Mouse (Mus musculus): ENCODE measurements around the gene Msmp. TPM values are rescaled to one million over a fixed set of nuclear protein-coding genes. Genes with fewer than 3 reads are reported as not detected.
"Not testable (repeated sequence)": the region's sequence is repeated elsewhere in the genome, so short reads cannot be mapped to it uniquely, and the experiment has no call there.

Gene Msmp
- polyA plus RNA-seq, 1 experiment = 0.23 TPM

- WGBS = 9% methylated on average over 13 of the region's 13 CpGs
- H3K4me3 ChIP-seq (ENCODE audit: extremely low read depth, insufficient read depth, insufficient read length) = peak overlapping the region; percentile 32; the same call in 1 of the 2 replicates
- H3K36me3 ChIP-seq (ENCODE audit: control insufficient read depth, insufficient read depth, low read length) = peaks cover 26% of the 10 kb centered on the region
- TF ChIP-seq POLR2A (IDR thresholded peaks at IDR 0.05; ENCODE audit: low read depth, low read length) (no peak), CTCF (IDR thresholded peaks at IDR 0.05; ENCODE audit: extremely low read depth, insufficient read depth, insufficient read length, insufficient replicate concordance) (no peak)
- peak; percentile 23 to 71 for DNase-seq (ENCODE audit: low read depth in 1 of 2, low spot score in 2 of 2)
- H3K27me3 ChIP-seq (ENCODE audit: control insufficient read depth, insufficient read depth, low read length) = no peaks in the 10 kb centered on the region
- H3K4me1 ChIP-seq (ENCODE audit: control insufficient read depth, insufficient read depth, insufficient read length) = peaks cover 25% of the 10 kb centered on the region; the same call in 1 of the 2 replicates
- peak overlapping the region; percentile 77 for H3K27ac ChIP-seq (ENCODE audit: insufficient read depth, low read length)
These were observed 25.5 kb downstream of the Msmp start for GRCm38 (mm10) chr4:43558631-43559356.

GRCm38 (mm10) chr4:43558028-43558630 lies 26.2 kb downstream of the Msmp start:
- H3K27ac ChIP-seq (ENCODE audit: insufficient read depth, low read length) = peak overlapping the region; percentile 77
- H3K27me3 ChIP-seq (ENCODE audit: control insufficient read depth, insufficient read depth, low read length) = no peaks in the 10 kb centered on the region
- no peak for DNase-seq (ENCODE audit: low read depth in 1 of 2, low spot score in 2 of 2)
- H3K36me3 ChIP-seq (ENCODE audit: control insufficient read depth, insufficient read depth, low read length) = peaks cover 32% of the 10 kb centered on the region
- WGBS = 18% methylated on average over 5 of the region's 5 CpGs
- H3K4me1 ChIP-seq (ENCODE audit: control insufficient read depth, insufficient read depth, insufficient read length) = peaks cover 22% of the 10 kb centered on the region; the same call in 1 of the 2 replicates
- H3K4me3 ChIP-seq (ENCODE audit: extremely low read depth, insufficient read depth, insufficient read length) = peak overlapping the region; percentile 7; the same call in 1 of the 2 replicates
- no peak for TF ChIP-seq CTCF (IDR thresholded peaks at IDR 0.05; ENCODE audit: extremely low read depth, insufficient read depth, insufficient read length, insufficient replicate concordance)
- no peak for TF ChIP-seq POLR2A (IDR thresholded peaks at IDR 0.05; ENCODE audit: low read depth, low read length)

GRCm38 (mm10) chr4:43555926-43556325 lies 28.4 kb downstream of the Msmp start:
- 79% methylated on average over 7 of the region's 7 CpGs for WGBS
- TF ChIP-seq CTCF (IDR thresholded peaks at IDR 0.05; ENCODE audit: extremely low read depth, insufficient read depth, insufficient read length, insufficient replicate concordance) = no peak
- no peak for TF ChIP-seq POLR2A (IDR thresholded peaks at IDR 0.05; ENCODE audit: low read depth, low read length)
- Histone ChIP-seq H3K27ac (ENCODE audit: insufficient read depth, low read length) (no peak overlapping the region), H3K36me3 (ENCODE audit: control insufficient read depth, insufficient read depth, low read length) (peaks cover 48% of the 10 kb centered on the region), H3K4me3 (ENCODE audit: extremely low read depth, insufficient read depth, insufficient read length) (no peak overlapping the region), H3K27me3 (ENCODE audit: control insufficient read depth, insufficient read depth, low read length) (no peaks in the 10 kb centered on the region), H3K4me1 (ENCODE audit: control insufficient read depth, insufficient read depth, insufficient read length) (peaks cover 21% of the 10 kb centered on the region; the same call in 1 of the 2 replicates)
- DNase-seq (ENCODE audit: low read depth in 1 of 2, low spot score in 2 of 2) = no peak

- DNase-seq (ENCODE audit: low read depth in 1 of 2, low spot score in 2 of 2) = no peak
- peaks cover 14% of the 10 kb centered on the region; the same call in 1 of the 2 replicates for H3K4me1 ChIP-seq (ENCODE audit: control insufficient read depth, insufficient read depth, insufficient read length)
- TF ChIP-seq CTCF (IDR thresholded peaks at IDR 0.05; ENCODE audit: extremely low read depth, insufficient read depth, insufficient read length, insufficient replicate concordance) (no peak), POLR2A (IDR thresholded peaks at IDR 0.05; ENCODE audit: low read depth, low read length) (no peak)
These were observed 30.4 kb downstream of the Msmp start for GRCm38 (mm10) chr4:43553891-43554290.

GRCm38 (mm10) chr4:43552437-43552836 lies 31.9 kb downstream of the Msmp start:
- no peak overlapping the region for H3K27ac ChIP-seq (ENCODE audit: insufficient read depth, low read length)
- TF ChIP-seq POLR2A (IDR thresholded peaks at IDR 0.05; ENCODE audit: low read depth, low read length) (no peak), CTCF (IDR thresholded peaks at IDR 0.05; ENCODE audit: extremely low read depth, insufficient read depth, insufficient read length, insufficient replicate concordance) (no peak)
- 98% methylated on average over 5 of the region's 5 CpGs for WGBS

More at GRCm38 (mm10) chr4:43553891-43554290, 30.4 kb downstream of the Msmp start:
- no peak overlapping the region for H3K27ac ChIP-seq (ENCODE audit: insufficient read depth, low read length)
- peaks cover 67% of the 10 kb centered on the region for H3K36me3 ChIP-seq (ENCODE audit: control insufficient read depth, insufficient read depth, low read length)
- no peaks in the 10 kb centered on the region for H3K27me3 ChIP-seq (ENCODE audit: control insufficient read depth, insufficient read depth, low read length)
- no peak overlapping the region for H3K4me3 ChIP-seq (ENCODE audit: extremely low read depth, insufficient read depth, insufficient read length)

DNA sequence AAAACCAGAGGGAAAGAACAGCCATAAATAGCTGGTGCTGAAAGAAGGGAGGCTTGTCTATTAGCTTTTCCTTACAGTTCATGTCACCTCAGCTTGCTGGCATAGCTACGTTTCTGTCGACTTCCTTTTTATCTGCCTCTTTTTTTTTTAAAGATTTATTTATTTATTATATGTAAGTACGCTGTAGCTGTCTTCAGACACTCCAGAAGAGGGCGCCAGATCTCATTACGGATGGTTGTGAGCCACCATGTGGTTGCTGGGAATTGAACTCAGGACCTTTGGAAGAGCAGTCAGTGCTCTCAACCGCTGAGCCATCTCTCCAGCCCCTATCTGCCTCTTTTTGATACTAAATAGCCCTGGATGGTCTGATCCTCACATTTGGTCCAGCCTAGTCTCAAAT lies 32.4 kb downstream of the Msmp start:
- peaks cover 85% of the 10 kb centered on the region for H3K36me3 ChIP-seq (ENCODE audit: control insufficient read depth, insufficient read depth, low read length)
- WGBS = 84% methylated on average over 6 of the region's 6 CpGs

More at GRCm38 (mm10) chr4:43552437-43552836, 31.9 kb downstream of the Msmp start:
- DNase-seq (ENCODE audit: low read depth in 1 of 2, low spot score in 2 of 2) = no peak
- peaks cover 3% of the 10 kb centered on the region; the same call in 1 of the 2 replicates for H3K4me1 ChIP-seq (ENCODE audit: control insufficient read depth, insufficient read depth, insufficient read length)
- no peak overlapping the region for H3K4me3 ChIP-seq (ENCODE audit: extremely low read depth, insufficient read depth, insufficient read length)
- peaks cover 80% of the 10 kb centered on the region for H3K36me3 ChIP-seq (ENCODE audit: control insufficient read depth, insufficient read depth, low read length)
- no peaks in the 10 kb centered on the region for H3K27me3 ChIP-seq (ENCODE audit: control insufficient read depth, insufficient read depth, low read length)

DNA sequence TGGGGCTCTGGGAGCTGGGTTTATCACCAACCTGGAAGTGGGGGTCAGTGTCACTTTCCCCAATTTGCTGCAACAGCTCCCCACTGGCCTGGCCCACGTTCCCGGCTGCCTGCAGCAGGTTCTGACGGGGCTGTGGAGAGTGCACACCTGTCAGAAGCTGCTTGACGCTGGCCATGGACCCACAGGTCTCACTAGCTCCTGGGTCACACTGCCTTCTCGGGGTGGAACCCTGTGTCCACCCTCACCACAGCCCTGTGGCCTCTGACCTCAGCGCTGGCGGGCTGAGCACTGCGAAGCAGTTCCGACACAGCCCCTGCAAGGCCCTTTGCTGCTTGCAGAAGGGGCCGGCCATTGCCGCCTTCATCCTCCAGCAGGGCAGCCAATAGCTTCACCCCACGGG lies 35.2 kb downstream of the Msmp start:
- Histone ChIP-seq H3K27ac (ENCODE audit: insufficient read depth, low read length) (no peak overlapping the region), H3K36me3 (ENCODE audit: control insufficient read depth, insufficient read depth, low read length) (peaks cover 89% of the 10 kb centered on the region), H3K27me3 (ENCODE audit: control insufficient read depth, insufficient read depth, low read length) (no peaks in the 10 kb centered on the region), H3K4me3 (ENCODE audit: extremely low read depth, insufficient read depth, insufficient read length) (no peak overlapping the region), H3K4me1 (ENCODE audit: control insufficient read depth, insufficient read depth, insufficient read length) (no peaks in the 10 kb centered on the region)
- WGBS = 95% methylated on average over 12 of the region's 12 CpGs
- TF ChIP-seq POLR2A (IDR thresholded peaks at IDR 0.05; ENCODE audit: low read depth, low read length) = no peak
- no peak for TF ChIP-seq CTCF (IDR thresholded peaks at IDR 0.05; ENCODE audit: extremely low read depth, insufficient read depth, insufficient read length, insufficient replicate concordance)
- no peak for DNase-seq (ENCODE audit: low read depth in 1 of 2, low spot score in 2 of 2)

More for the DNA sequence above, 32.4 kb downstream of the Msmp start:
- not testable (repeated sequence) for H3K27ac ChIP-seq (ENCODE audit: insufficient read depth, low read length); H3K27me3 ChIP-seq (ENCODE audit: control insufficient read depth, insufficient read depth, low read length); H3K4me3 ChIP-seq (ENCODE audit: extremely low read depth, insufficient read depth, insufficient read length); DNase-seq (ENCODE audit: low read depth in 1 of 2, low spot score in 2 of 2); H3K4me1 ChIP-seq (ENCODE audit: control insufficient read depth, insufficient read depth, insufficient read length)
